Mouse (Mus musculus) embryonic facial prominence, embryonic 15.5 days (tissue): ENCODE measurements around the gene Ano6. TPM values are rescaled to one million over a fixed set of nuclear protein-coding genes. Genes with fewer than 3 reads are reported as not detected.
A peak's percentile ranks its signal among the peaks of the same experiment; 100 is the strongest.

ENCODE experiments used
- ATAC-seq: fragments of 200-750 bp; cut with Nextera tagmentation; 2 replicates; pipeline ENCODE4 v1.8.0; 2017; ENCODE audit warnings: low read depth, moderate TSS enrichment; ENCODE audit not compliant: insufficient number of reproducible peaks, low FRiP score, low TSS enrichment
- H3K27ac ChIP-seq: fragments of 300-500 bp; sonication (generic); replicated peaks from 2 replicates; pipeline ENCODE4 v1.5.1; 2015; ENCODE audit warnings: mild to moderate bottlenecking, inconsistent platforms
- H3K27me3 ChIP-seq: fragments of 300-500 bp; sonication (generic); 2 replicates; pipeline ENCODE4 v1.6.1; 2015; ENCODE audit warnings: inconsistent platforms
- H3K36me3 ChIP-seq: fragments of 300-500 bp; sonication (generic); 2 replicates; pipeline ENCODE4 v1.6.1; 2015; ENCODE audit warnings: mild to moderate bottlenecking, inconsistent platforms
- H3K4me1 ChIP-seq: fragments of 300-500 bp; sonication (generic); 2 replicates; pipeline ENCODE4 v1.6.1; 2015; ENCODE audit warnings: inconsistent platforms
- H3K4me2 ChIP-seq: fragments of 300-500 bp; sonication (generic); replicated peaks from 2 replicates; pipeline ENCODE4 v1.6.1; 2015; ENCODE audit warnings: mild to moderate bottlenecking, inconsistent platforms
- H3K4me3 ChIP-seq: fragments of 300-500 bp; sonication (generic); replicated peaks from 2 replicates; pipeline ENCODE4 v1.5.1; 2015; ENCODE audit warnings: mild to moderate bottlenecking, inconsistent platforms
- H3K9ac ChIP-seq: fragments of 300-500 bp; sonication (generic); 2 replicates; pipeline ENCODE4 v1.6.1; 2015; ENCODE audit warnings: inconsistent platforms
- H3K9me3 ChIP-seq: fragments of 300-500 bp; sonication (generic); replicated peaks from 2 replicates; pipeline ENCODE4 v1.6.1; 2016; ENCODE audit warnings: inconsistent platforms
- WGBS: fragments of 180-500 bp; shearing (Covaris S2); methylation state at CpG from one replicate; pipeline ENCODE4 v1.1.7; 2015; 5-methylcytosine and 5-hydroxymethylcytosine counted together
- polyA plus RNA-seq: library from polyadenylated mRNA; unstranded; fragments of >200 nt; fragmentation: Nextera tagmentation; extraction: Ambion mirVana; gene quantifications from 2 replicates; pipeline ENCODE4 v1.2.1, GENCODE M21; 2015

The Ano6 gene
- polyA plus RNA-seq, 1 experiment from 2014 or later: 51.5 TPM

DNA sequence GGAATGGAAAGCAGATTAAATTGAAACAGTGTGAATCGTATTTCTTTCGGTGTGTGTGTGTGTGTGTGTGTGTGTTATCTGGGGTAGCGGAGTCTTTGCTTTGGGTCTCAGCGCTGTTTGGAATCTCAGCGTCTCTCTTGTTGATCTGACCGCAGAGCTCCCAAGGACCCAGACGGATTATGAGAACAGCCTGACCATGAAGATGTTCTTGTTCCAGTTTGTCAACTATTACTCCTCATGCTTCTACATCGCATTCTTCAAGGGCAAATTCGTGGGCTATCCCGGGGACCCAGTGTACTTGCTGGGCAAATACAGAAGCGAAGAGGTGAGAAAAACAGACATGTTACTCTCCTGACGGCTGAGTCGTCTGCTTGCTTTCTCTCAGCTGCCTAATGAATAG lies 158.7 kb downstream of the Ano6 start:
- peaks cover 37% of the 10 kb centered on the region for H3K36me3 ChIP-seq
- H3K4me2 ChIP-seq: no peak overlapping the region
- ATAC-seq: no peak
- no peaks in the 10 kb centered on the region for H3K27me3 ChIP-seq
- no peak overlapping the region for H3K9ac ChIP-seq
- 92% methylated on average over 13 of the region's 13 CpGs for WGBS
- no peak overlapping the region for H3K4me3 ChIP-seq
- H3K27ac ChIP-seq: no peak overlapping the region
- H3K4me1 ChIP-seq: peaks cover 12% of the 10 kb centered on the region; the same call in 1 of the 2 replicates
- no peaks in the 10 kb centered on the region for H3K9me3 ChIP-seq

DNA sequence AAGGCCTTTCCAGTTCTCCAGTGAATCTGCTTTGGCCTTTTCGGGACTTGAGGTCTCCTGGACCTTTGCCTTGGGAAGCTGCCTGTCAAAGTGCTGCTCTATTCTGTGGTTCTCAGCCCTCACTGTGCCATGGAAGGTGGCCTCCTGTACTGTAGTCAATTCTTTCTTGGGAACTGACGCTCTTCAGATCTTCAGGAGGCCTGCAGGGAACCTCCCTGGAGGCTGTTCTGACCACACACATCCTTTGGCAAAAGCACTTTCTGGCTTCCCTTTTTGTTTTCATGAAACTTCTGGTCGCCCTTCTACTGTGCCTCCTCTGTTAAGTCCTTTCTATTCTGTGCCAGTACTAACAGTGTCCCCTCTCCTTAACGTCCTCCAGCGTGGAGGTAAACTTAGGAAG lies 160.9 kb downstream of the Ano6 start:
- no peak overlapping the region for H3K9ac ChIP-seq
- peaks cover 52% of the 10 kb centered on the region for H3K36me3 ChIP-seq
- H3K4me3 ChIP-seq: no peak overlapping the region
- H3K4me1 ChIP-seq: peaks cover 4% of the 10 kb centered on the region; the same call in 1 of the 2 replicates
- H3K27me3 ChIP-seq: no peaks in the 10 kb centered on the region
- H3K4me2 ChIP-seq: no peak overlapping the region
- no peaks in the 10 kb centered on the region for H3K9me3 ChIP-seq
- 44% methylated on average over 5 of the region's 5 CpGs for WGBS
- no peak for ATAC-seq
- no peak overlapping the region for H3K27ac ChIP-seq

DNA sequence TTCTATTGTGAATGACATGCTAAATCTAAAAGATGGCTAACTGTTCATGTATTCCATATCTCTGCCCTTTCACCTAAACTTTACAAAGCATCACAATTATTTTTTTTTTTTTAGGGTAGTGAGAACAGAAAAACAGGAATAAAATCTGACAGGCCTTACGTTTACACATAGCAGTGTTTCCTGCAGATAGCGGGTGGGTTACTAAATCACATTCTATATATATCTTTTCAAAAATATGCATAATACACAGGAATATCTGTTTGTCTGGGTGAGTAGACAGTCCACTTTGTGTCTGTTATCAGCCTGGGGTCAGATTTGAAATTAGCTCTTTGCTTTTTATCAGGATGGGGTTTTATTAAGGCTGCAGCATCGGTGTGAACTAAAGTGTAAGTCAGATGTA lies 166.0 kb downstream of the Ano6 start:
- H3K27me3 ChIP-seq: no peaks in the 10 kb centered on the region
- H3K36me3 ChIP-seq: peaks cover 39% of the 10 kb centered on the region
- no peak overlapping the region for H3K4me2 ChIP-seq
- H3K27ac ChIP-seq: no peak overlapping the region
- no peaks in the 10 kb centered on the region for H3K9me3 ChIP-seq
- 0 out of 2 replicates have a peak, but pooled peaks cover 2% of the 10 kb centered on the region for H3K4me1 ChIP-seq
- ATAC-seq: no peak
- 89% methylated on average over 3 of the region's 3 CpGs for WGBS
- no peak overlapping the region for H3K9ac ChIP-seq
- H3K4me3 ChIP-seq: no peak overlapping the region

DNA sequence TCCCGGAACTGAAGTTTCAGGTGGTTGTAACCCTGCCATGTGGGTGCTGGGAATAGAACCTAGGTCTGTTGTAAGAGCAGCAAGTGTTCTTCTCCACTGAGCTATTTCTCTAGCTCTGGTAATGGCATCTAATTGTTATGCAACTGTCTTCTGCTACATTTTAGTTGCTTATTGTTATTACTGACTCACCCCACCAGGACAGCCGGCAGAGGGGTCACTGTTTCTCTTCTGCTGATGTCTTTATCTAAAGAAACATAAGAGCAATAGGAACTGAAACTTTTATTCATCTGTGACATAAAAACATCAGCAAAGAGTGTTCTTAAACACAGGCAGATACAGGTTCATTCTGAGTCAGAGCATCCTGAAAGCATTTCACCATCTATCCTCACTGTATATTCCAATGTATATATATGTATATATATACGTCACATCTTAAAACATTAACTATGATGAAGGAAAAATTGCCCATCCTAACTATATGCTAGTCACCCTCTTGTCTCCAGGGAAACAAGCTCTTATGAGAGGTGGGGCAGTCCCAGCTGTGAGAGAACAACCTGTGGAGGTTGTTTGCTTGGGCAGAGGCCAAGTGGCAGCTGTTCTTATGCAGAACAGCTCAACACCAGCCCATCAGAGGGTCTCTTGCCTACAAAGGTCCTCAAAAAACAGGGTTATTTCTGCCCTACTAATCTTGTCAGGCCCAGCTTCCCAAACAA lies 171.9 kb downstream of the Ano6 start:
- no peak overlapping the region for H3K27ac ChIP-seq
- peaks cover 30% of the 10 kb centered on the region for H3K36me3 ChIP-seq
- no peaks in the 10 kb centered on the region for H3K27me3 ChIP-seq
- 87% methylated on average over 3 of the region's 3 CpGs for WGBS
- H3K4me3 ChIP-seq: no peak overlapping the region
- peaks cover 14% of the 10 kb centered on the region; the same call in 1 of the 2 replicates for H3K4me1 ChIP-seq
- H3K9ac ChIP-seq: no peak overlapping the region
- no peaks in the 10 kb centered on the region for H3K9me3 ChIP-seq
- H3K4me2 ChIP-seq: no peak overlapping the region
- ATAC-seq: no peak

DNA sequence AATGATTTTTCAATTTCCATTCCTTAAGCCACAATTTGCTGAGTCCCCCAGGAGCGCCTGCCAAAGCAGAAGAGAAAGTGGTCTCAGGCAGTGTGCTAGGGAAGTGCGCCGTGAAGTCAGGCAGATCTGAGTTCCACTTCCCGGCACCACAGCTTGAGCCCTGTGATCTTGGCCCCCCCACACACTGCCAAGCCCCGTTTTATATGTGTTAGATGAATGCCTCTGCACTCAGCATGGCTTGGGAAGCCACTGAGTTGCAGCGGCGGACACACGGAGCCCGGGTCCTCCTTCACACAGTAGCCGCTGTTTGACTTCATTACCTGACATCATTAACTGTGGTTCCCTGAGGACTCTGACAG lies 172.5 kb downstream of the Ano6 start:
- H3K27me3 ChIP-seq: no peaks in the 10 kb centered on the region
- no peak overlapping the region for H3K4me3 ChIP-seq
- H3K4me1 ChIP-seq: peaks cover 14% of the 10 kb centered on the region; the same call in 1 of the 2 replicates
- H3K4me2 ChIP-seq: no peak overlapping the region
- no peak for ATAC-seq
- H3K36me3 ChIP-seq: peaks cover 29% of the 10 kb centered on the region
- WGBS: 65% methylated on average over 10 of the region's 10 CpGs
- H3K9me3 ChIP-seq: no peaks in the 10 kb centered on the region
- H3K27ac ChIP-seq: 0 out of 2 replicates have a peak overlapping the region, but pooled peaks have one; percentile 17
- H3K9ac ChIP-seq: no peak overlapping the region

DNA sequence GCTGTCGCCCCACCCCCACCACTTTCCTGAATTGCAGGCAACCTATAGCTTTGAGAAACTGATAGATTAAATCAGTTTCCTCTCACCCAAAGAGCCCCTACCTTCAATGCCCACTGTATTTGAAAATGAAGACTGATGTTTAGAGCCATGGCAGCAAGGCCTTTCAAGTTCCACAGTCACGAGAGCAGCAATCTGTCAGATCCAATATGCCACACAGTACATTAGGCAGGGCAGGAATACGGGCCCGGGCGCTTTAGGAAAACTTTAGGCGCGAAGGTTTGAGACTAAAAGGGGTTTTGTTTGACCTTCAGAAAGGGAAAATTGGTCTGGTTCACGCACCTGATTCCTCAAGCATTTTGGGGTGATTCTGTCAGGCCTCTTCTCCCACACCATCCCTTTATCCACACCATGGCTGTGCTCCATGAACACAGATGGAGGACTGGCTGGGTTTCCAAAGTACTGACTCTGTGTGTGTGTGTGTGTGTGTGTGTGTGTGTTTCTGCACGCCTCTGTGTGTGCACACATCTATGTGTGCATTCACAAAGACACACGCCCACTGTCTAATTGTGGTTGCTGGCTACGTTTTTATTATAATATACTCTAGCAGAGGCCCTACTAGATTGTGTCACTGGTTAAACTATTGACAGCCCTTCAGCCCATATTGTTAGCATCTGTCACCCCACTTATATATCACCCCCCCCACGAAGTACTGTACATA lies 173.0 kb downstream of the Ano6 start:
- 68% methylated on average over 12 of the region's 12 CpGs for WGBS
- Histone ChIP-seq H3K9ac (no peak overlapping the region), H3K4me3 (no peak overlapping the region), H3K9me3 (no peaks in the 10 kb centered on the region), H3K36me3 (peaks cover 23% of the 10 kb centered on the region), H3K27ac (0 out of 2 replicates have a peak overlapping the region, but pooled peaks have one; percentile 17), H3K27me3 (no peaks in the 10 kb centered on the region), H3K4me1 (peaks cover 14% of the 10 kb centered on the region; the same call in 1 of the 2 replicates), H3K4me2 (no peak overlapping the region)
- no peak; the same call in 1 of the 2 replicates for ATAC-seq

DNA sequence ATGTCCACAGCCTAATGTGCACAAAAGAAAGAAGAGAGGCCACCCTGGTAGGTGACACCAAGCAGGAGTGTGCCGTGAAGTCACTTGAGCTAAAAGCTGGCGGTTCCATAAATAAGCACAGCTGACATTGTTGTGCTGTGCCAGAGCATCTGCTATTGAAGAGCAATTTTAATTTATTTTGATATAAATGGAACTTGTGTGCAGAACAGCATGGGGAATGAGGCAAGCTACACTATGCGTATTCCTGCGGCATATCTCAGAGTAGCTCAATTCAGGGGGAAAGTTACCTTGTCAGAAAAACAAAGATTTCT lies 173.6 kb downstream of the Ano6 start:
- Histone ChIP-seq H3K4me2 (no peak overlapping the region), H3K27me3 (no peaks in the 10 kb centered on the region), H3K4me3 (no peak overlapping the region), H3K36me3 (peaks cover 20% of the 10 kb centered on the region), H3K9ac (no peak overlapping the region), H3K27ac (no peak overlapping the region), H3K4me1 (peaks cover 14% of the 10 kb centered on the region; the same call in 1 of the 2 replicates), H3K9me3 (no peaks in the 10 kb centered on the region)
- 60% methylated on average over 4 of the region's 4 CpGs for WGBS
- ATAC-seq: no peak

DNA sequence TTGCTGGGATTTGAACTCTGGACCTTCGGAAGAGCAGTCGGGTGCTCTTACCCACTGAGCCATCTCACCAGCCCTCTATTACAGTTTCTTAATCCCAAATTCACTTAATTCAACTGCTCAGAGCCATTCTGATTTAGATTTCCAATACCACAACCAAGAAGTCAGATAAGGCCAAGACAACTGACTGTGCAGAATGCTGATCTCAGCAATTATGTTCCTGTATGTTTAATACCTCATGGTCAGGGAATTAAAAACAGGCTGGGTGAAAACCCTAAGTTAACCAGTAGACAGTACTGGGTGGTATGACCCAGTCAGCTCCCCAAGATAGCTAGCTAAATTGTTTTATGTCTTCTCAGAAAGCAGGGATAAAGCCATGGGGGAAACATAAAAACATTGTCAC lies 176.3 kb downstream of the Ano6 start:
- no peak for ATAC-seq
- whole genome bisulfite sequencing: 94% methylated on average over 2 of the region's 2 CpGs

DNA sequence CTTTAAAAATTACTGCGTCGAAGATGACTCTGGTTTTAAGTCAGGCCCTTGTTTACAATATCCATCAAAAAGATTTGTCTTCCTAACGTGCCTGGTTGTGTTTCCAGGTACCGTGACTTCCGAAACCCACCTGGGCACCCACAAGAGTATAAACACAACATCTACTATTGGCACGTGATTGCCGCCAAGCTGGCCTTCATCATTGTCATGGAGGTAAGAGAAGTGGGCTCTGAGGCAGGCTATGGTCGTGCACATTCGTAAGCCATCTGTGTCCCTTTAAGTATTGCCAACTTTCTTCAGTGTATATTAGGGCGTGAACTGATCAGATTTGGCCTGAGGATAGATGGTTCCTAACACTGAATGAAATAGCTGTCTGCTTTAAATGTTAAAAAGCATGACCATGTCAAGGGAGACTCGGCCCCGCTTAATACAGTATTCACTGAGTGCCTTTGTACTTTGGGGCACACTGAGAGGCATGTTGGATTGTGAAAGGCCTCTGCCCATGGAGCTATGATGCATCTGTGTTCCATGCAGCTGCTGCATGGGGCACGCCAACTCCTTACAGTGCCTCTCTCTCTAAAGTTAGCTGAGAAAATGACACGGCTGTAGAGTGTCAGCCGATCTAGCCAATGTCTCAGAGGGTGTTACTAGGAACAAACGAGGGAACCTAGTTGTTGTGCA lies 177.0 kb downstream of the Ano6 start:
- Histone ChIP-seq H3K36me3 (peaks cover 28% of the 10 kb centered on the region), H3K4me2 (no peak overlapping the region), H3K4me1 (peaks cover 14% of the 10 kb centered on the region; the same call in 1 of the 2 replicates), H3K4me3 (no peak overlapping the region), H3K27me3 (no peaks in the 10 kb centered on the region), H3K9me3 (no peaks in the 10 kb centered on the region), H3K9ac (no peak overlapping the region), H3K27ac (no peak overlapping the region)
- ATAC-seq: no peak
- WGBS: 76% methylated on average over 16 of the region's 16 CpGs

More for the DNA sequence above, 176.3 kb downstream of the Ano6 start:
- H3K36me3 ChIP-seq: peaks cover 26% of the 10 kb centered on the region
- H3K4me3 ChIP-seq: no peak overlapping the region
- H3K9me3 ChIP-seq: no peaks in the 10 kb centered on the region
- no peak overlapping the region for H3K9ac ChIP-seq
- H3K4me2 ChIP-seq: no peak overlapping the region
- peaks cover 14% of the 10 kb centered on the region; the same call in 1 of the 2 replicates for H3K4me1 ChIP-seq
- H3K27ac ChIP-seq: no peak overlapping the region
- no peaks in the 10 kb centered on the region for H3K27me3 ChIP-seq

DNA sequence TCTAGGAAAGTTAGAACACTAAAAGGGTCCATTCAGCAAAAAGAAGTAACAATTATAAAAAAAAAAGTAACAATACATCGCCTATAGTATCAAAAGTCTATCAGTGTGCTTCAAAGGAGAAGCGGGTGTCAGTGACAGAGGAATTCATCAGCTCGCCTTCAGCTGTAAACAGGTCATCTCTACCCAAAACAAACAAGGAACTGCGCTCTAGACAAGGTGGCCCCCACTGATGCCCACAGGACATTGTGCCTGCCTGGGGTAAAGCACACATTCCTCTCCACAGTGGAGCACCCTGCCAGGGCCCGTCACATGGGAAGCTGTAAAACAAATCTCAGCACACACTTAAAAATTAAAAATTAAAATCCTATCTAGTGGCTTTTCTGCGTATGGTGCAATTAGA lies 179.0 kb downstream of the Ano6 start:
- WGBS: 78% methylated on average over 6 of the region's 6 CpGs
- ATAC-seq: no peak
- Histone ChIP-seq H3K36me3 (peaks cover 41% of the 10 kb centered on the region), H3K9ac (no peak overlapping the region), H3K27me3 (no peaks in the 10 kb centered on the region), H3K4me1 (peaks cover 3% of the 10 kb centered on the region; the same call in 1 of the 2 replicates), H3K4me2 (no peak overlapping the region), H3K4me3 (no peak overlapping the region), H3K9me3 (no peaks in the 10 kb centered on the region), H3K27ac (no peak overlapping the region)

DNA sequence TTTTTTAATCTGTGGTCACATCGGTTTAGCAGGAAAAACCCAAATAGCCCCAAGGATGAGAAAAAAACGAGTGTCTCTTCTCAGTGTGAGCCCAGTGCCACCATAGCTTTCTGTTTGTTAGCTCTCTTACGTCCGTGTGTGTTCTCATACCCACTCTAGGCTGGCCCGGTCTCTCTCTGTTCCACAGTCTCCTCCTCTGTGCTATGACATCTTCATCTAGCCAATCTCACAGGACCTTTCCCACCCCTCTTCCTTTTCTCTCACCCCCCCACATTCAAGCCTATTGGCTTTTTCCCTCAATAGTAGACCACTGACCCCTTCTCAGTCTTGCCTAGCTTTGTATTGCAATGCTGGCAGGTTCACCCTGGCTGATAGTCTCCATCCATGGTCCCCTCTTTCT lies 179.5 kb downstream of the Ano6 start:
- WGBS: 83% methylated on average over 5 of the region's 5 CpGs
- Histone ChIP-seq H3K4me1 (0 out of 2 replicates have a peak, but pooled peaks cover 3% of the 10 kb centered on the region), H3K36me3 (peaks cover 41% of the 10 kb centered on the region), H3K4me2 (no peak overlapping the region), H3K4me3 (no peak overlapping the region), H3K27ac (no peak overlapping the region), H3K9ac (no peak overlapping the region), H3K9me3 (no peaks in the 10 kb centered on the region), H3K27me3 (no peaks in the 10 kb centered on the region)
- ATAC-seq: no peak
